Mouse (Mus musculus) neutrophil, adult 5-6 weeks (primary cell): Measurements from ENCODE around the gene 4933405O20Rik. TPM values are rescaled to one million over a fixed set of nuclear protein-coding genes. Genes with fewer than 3 reads are reported as not detected.

Source experiments
- ATAC-seq: fragments of 151-379, 151-347 bp; 2 replicates; pipeline ENCODE4 v1.8.0; 2017; ENCODE audit warnings: mild to moderate bottlenecking, moderate TSS enrichment; ENCODE audit not compliant: insufficient number of reproducible peaks, poor library complexity, low FRiP score, severe bottlenecking; ENCODE audit errors: extremely low read depth
- total RNA-seq: library from RNA; stranded (forward); fragments of 200-1000 nt; gene quantifications from 2 replicates; pipeline ENCODE4 v1.2.3, GENCODE M21; 2017

4933405O20Rik gene
- not detected in 2 replicates for total RNA-seq

- no peak for ATAC-seq
Measured at GRCm38 (mm10) chr7:50598890-50599289, at the start of gene 4933405O20Rik. Gene 4933405O20Rik, plus strand, starts transcription at chr7:50599190.

GRCm38 (mm10) chr7:50549572-50549971 is 49.4 kb upstream of the 4933405O20Rik start:
- ATAC-seq, result no peak

- no peak for ATAC-seq
Measured at GRCm38 (mm10) chr7:50551426-50551825, 47.6 kb upstream of the 4933405O20Rik start.

- no peak for ATAC-seq
Measured at GRCm38 (mm10) chr7:50562708-50563107, 36.3 kb upstream of the 4933405O20Rik start.

GRCm38 (mm10) chr7:50573841-50574240 is 25.1 kb upstream of the 4933405O20Rik start:
- no peak for ATAC-seq

GRCm38 (mm10) chr7:50588642-50589424 is 10.2 kb upstream of the 4933405O20Rik start:
- no peak for ATAC-seq

GRCm38 (mm10) chr7:50614101-50614500 is 15.1 kb downstream of the 4933405O20Rik start:
- no peak for ATAC-seq

GRCm38 (mm10) chr7:50629186-50629585 is 30.2 kb downstream of the 4933405O20Rik start:
- no peak for ATAC-seq

GRCm38 (mm10) chr7:50633147-50633546 is 34.2 kb downstream of the 4933405O20Rik start:
- ATAC-seq, result no peak
